Mouse (Mus musculus): ENCODE results near the gene Fam189a1. TPM values are rescaled to one million over a fixed set of nuclear protein-coding genes. Genes with fewer than 3 reads are reported as not detected.
A peak's percentile ranks its signal among the peaks of the same experiment; 100 is the strongest.

Gene Fam189a1
- polyA plus RNA-seq, 1 experiment: 45.7 TPM

DNA sequence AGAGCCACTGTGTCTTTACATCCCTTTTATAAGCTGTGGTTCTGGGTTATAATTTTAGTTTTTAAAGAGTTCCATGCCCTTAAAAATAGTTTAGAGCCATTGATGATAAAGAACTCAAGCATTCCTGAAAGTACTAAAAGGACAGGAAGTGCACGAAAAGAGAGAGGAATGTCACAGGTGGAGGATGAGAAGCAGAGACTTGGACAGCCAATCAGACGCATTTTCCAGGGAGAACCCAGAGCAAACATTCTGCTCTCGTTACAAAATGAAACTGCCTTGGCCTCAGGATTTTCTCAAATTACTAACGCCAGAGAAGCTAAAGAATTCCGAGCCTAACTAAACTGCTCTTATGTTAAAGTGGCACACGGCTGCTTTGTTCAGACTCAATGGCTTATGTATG, 197.3 kb downstream of the Fam189a1 start:
- DNase-seq (ENCODE audit: extremely low spot score in 1 of 2, low spot score in 1 of 2): no peak

DNA sequence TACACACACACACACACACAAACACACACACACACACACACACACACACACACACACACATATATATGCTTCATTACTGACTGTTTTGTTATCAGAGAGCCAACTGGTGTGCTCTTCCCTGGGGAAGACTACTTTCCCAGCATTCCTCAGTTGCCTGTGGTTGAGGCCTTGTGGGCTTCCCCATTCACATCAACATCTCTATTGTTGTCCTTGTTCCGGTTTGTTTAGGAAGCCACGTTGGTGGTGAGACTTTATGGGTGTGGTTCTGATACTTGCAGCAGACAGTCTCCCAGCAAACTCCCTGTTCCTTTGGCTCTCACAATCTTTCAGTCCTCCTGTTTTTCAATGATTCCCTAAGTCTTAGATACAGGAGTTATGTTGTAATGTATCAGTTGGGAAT, 204.2 kb downstream of the Fam189a1 start:
- DNase-seq (ENCODE audit: extremely low spot score in 1 of 2, low spot score in 1 of 2): no peak

DNA sequence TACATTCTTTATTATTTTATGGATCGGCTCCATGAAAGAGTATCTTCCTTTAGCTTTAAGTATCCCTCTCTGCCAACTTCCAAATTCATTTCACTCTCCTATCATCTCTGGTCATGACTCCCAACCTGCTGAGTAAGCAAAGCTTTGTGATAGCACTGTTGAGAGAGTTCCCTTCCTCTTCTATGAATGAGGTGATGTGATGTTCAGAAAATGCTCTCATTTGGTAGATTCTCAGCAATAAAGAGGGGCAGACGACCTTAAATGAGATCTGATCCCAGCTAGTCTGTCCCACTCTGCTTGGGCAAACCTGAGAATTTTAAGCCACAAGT, 205.6 kb downstream of the Fam189a1 start:
- no peak for DNase-seq (ENCODE audit: extremely low spot score in 1 of 2, low spot score in 1 of 2)

DNA sequence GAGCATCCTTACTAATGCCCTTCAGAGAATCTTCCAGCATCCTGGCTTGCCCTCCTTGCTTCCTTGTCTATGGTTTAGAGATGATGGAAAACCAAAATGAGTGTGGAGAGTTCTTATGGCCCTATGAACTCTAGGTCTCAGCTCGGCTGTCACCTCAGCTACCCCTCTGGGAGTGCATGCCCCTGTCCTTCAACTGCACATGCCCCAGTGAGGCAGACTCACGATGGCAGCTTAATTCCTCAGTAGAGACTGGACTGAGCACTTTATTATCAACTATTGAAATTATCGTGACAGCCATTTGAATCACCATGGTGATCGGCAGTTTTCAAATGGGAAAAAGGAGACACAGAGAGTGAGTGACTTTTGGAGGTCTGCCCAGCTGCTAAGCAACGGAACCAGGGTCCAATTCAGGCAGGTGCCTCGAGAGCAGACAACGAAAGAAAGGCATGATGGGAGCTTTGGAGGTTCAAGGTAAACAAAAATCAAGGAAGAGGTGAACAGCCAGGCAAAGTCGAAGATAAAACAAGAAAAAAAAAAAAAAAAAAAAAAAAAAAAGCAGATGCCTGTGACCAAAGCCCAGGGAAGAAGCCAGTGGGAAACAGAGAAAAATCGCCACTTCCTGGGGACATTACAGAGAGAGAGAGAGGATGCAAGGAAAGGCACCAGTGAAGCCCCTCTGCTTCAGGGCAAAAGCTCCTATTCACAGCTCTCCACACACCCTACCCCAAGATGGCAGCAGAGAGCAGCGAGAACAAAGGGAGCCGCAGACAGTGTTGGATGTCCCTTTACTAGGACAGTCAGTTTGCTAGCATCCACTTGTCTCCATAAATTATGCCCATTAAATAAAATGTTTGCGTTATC, 206.2 kb downstream of the Fam189a1 start:
- DNase-seq (ENCODE audit: extremely low spot score in 1 of 2, low spot score in 1 of 2): peak in 1 of 2 experiments; percentile 86

DNA sequence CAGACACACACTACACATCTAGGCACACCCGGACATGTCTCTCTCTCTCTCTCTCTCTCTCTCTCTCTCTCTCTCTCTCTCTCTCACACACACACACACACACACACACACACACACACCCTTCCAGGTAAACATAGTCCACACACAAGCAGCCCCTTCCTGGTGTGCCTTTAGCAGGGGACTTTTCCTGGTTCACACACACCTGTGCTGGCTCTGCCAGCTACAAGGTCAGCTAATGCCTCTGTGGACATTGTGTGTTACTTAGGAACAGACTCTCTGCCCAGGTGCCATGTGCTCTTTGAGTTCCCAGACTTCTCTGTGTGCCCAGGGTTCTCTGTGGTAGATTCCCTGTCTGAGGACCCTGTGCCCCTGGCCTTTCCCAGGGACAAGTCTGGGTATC, 206.9 kb downstream of the Fam189a1 start:
- no peak for DNase-seq (ENCODE audit: extremely low spot score in 1 of 2, low spot score in 1 of 2)

DNA sequence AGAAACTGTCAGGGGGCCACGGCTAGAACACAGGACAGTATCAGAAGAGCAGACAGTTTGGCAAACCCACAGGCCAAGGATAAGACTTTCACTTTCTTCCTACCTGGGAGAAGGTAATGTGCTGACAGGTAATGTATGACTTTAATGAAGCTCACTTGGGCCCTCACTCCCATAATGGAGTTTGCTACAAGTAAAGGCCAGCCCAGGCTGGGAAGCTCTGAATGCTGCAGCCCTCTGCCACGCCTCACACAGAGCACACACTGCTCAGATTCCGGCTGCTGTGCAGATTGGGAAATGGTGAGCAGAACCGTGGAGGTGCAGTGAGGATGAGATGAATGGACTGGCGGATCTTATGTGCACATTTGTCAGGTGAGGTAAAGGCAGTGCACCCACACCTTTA, 211.7 kb downstream of the Fam189a1 start:
- no peak for DNase-seq (ENCODE audit: extremely low spot score in 1 of 2, low spot score in 1 of 2)

DNA sequence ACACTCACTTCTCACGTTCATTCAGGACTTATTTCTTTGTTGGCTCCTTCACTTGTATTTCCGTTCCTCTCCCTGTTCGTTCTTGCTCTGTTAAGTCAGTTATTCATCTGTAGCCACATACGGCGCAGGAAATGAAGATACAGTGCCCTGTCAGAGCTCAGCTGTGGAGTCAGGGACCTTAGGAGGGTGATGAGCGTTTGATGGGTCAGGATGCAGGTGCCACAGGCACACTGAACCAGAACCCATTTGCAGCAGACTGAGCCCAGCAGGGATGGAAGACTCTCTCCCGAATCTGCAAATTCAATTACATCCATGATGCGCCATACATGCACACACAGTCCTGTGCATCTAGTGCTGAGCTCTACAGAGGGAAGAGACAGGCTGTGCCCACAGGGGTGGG, 212.2 kb downstream of the Fam189a1 start:
- DNase-seq (ENCODE audit: extremely low spot score in 1 of 2, low spot score in 1 of 2): no peak

DNA sequence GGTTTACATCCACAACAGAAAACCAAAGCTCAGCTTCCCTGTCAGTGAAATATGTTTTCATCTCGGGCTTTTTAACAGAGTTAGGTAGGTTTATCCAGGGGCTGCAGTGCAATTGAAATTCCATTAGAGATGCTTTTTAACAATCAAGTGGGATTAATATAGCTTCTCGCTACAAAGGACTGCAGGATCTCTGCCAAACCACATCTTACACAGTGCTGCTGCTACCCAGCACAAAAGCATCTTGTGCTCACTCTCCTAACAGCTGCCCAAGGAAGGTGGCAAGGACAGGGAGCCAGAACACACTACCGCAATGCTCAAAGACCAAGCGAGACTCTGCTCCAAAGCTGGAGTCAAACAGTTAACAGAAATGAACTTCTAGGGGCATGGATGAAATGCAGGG, 219.4 kb downstream of the Fam189a1 start:
- DNase-seq (ENCODE audit: extremely low spot score in 1 of 2, low spot score in 1 of 2): no peak

DNA sequence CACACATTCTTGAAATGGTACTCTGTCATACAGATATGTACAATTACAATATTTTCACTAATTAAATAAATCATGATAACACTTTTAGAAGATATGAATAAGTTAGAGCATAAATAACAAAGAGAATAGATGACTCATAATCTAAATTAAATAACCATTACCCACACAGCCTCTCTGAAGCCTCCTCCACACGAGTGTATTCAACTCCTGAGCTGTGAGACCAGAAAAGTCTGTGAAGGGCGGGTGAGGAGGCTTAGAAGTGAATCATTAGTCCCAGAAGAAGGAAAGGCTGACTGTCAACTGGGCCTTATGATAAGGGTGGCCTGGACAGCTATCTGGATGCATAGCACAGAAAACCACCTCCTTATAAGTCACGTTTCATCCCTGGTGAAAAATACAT, 222.3 kb downstream of the Fam189a1 start:
- peak in 1 of 2 experiments; percentile 48 for DNase-seq (ENCODE audit: extremely low spot score in 1 of 2, low spot score in 1 of 2)

DNA sequence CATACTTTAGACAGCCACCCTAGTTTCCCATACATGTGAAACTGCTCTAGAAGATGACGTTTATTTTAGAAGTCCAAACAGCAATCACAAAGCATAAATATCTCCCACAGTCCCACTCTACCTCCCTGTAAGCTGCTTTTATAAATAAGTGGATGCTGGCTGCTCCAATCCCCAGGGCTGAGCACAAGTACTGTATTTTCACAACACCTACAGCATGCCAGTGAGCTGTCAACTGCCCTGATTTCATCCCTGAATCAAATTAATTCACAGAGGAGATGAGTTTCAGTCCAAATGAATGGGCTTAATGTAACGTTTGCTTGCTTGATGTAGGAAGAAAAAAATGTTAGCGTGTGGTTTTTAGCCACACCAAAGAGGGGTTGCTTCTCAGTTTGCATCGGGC, 225.4 kb downstream of the Fam189a1 start:
- peak; percentile 26 to 42 for DNase-seq (ENCODE audit: extremely low spot score in 1 of 2, low spot score in 1 of 2)

DNA sequence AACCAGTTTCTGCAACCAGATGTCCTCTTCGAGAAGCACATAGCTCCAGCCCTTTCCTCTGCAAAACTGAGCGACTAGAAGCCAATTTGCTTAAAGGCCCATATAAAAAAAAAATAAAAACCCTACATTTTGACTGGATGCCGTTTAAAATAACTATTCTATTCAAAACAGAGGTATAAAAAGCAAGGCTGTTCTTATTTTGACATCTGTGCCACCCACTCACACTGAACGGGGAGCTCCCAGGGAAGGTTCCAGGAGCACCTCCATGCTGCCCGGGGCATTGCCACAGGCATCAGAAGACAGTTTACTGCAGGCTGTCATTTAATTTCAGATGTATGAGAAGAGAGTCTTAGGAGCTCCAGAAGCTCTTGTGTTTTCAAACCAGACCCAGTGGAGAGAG, 232.5 kb downstream of the Fam189a1 start:
- peak; percentile 56 to 57 for DNase-seq (ENCODE audit: extremely low spot score in 1 of 2, low spot score in 1 of 2)

DNA sequence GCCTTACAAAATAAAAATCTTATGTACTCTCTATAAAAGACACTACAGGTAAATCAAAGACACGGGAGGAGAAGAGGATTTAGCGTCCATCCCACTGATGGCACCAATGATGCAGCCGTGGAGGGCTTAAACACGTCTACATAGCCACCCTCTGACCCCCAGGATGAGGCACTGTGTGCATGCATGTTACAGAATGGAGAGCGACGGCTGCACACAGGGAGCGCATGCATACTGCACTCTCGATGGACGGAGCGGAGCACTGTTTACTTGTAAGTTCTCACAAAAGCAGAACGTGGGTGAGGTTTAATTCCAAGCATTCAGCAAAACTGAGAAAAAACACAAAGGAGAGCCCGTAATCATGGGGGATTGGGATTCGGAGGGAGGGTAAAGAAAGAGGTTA, 235.2 kb downstream of the Fam189a1 start:
- DNase-seq (ENCODE audit: extremely low spot score in 1 of 2, low spot score in 1 of 2): no peak

DNA sequence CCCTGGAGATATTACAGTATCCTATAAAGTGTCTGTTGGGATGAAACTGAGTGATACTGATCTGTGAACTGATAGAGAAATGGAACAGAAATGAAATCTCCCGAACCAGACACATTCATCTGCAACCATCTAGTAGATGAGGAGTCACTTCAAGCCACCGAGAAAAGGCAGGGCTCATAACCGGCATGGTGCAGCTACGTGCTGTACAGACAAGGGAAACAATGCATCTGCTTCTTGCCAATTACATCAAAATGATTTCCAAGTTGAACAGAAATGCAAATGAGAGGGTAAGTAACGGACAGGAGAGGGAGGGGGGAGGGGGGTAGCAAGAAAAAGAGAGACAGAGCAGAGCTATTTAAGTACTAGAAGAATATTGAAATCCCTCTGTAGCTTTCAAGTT, 235.6 kb downstream of the Fam189a1 start:
- no peak for DNase-seq (ENCODE audit: extremely low spot score in 1 of 2, low spot score in 1 of 2)

DNA sequence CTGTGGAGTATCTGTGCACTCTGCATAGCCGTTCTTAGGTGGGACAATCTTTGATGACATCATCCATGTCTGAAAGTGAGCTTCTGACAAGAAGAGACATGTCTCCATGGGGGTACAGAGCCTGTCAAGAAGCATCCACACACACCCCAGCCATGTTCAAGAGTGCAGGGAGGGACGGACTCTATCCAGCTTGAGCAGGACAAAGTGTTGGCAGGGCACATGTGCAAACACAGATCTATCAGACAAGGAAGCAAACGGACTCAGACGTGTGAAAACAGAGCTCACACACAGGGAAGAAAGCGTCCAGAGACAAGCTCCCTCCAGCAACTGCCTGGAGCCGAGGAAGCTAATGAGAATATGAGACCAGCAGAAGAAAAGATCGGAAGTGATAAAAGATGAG, 239.7 kb downstream of the Fam189a1 start:
- no peak for DNase-seq (ENCODE audit: extremely low spot score in 1 of 2, low spot score in 1 of 2)

DNA sequence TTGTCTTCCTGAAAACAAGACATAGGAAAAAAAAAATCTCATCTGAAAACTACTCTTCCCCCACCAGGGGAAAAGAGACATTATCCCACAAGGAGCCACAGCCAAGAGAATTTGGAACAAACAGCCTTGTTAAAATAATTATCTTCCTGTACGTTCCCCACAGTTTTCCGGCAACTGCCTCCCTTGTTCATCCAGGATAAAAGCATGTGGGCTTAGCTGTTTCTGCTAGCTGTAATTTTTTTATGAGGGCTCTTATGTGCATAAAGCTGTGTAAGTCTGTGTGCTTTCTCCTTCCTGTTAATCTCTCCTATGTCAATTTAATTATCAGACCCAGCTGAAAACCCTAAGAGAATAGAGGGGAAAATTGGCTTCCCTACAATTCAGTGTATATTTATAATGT, 241.2 kb downstream of the Fam189a1 start:
- DNase-seq (ENCODE audit: extremely low spot score in 1 of 2, low spot score in 1 of 2): peak in 1 of 2 experiments; percentile 39

DNA sequence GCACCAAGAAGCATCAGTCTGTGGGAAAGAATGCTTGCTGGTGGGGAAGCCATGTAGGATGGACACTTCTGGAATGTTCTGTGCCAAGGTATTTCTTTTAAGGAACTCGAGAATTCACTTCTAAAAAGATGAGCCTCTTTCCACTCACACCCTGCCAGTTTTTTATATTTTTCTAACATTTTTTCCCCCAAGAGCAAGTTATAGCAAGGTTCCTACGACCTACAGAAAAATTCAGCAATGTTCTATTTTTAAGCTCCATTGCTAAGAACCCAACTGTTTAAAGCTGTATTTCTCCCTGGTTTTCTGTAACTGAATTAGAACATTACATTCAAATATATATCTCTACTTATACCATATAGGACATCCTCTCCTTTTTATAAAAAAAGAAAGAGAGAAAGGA, 244.4 kb downstream of the Fam189a1 start:
- DNase-seq (ENCODE audit: extremely low spot score in 1 of 2, low spot score in 1 of 2): peak in 1 of 2 experiments; percentile 26

DNA sequence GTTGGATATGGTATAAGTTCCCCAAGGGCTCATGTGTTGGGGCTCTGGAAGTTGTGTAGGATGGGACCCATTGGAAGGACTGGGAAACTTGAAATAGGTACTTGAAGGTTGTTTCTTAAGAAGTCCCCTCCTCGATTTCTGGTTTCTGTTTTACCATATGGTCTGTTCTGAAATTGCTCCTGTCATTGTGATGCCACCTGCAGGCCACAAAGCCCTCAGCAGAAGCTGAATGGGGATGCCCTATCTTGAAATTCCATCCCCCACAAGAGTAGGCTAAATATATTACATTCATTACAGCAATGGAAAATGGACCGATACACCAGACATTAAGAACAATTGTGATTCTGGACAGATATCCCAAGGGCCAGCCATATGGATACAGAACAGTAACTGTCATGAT, 246.2 kb downstream of the Fam189a1 start:
- DNase-seq (ENCODE audit: extremely low spot score in 1 of 2, low spot score in 1 of 2): no peak

DNA sequence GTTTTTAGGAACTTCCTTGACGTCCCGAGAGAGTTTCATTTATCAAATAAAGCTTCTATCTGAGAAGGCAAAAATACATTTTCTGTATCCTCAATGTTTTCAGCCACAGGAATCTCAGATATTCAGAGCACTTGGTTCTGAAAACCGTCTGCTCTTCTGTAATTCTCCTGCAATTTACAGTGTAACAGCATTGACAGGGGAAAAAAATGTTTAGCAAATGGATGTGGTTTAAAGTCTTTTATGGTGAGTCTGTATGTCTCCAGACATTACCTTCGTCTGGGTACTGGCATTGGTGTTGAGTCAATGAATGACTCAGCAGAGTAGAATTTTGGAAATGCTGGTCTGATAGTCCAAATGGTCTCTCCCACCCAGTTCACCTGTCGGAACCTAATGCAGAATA, 249.4 kb downstream of the Fam189a1 start:
- DNase-seq (ENCODE audit: extremely low spot score in 1 of 2, low spot score in 1 of 2): no peak

DNA sequence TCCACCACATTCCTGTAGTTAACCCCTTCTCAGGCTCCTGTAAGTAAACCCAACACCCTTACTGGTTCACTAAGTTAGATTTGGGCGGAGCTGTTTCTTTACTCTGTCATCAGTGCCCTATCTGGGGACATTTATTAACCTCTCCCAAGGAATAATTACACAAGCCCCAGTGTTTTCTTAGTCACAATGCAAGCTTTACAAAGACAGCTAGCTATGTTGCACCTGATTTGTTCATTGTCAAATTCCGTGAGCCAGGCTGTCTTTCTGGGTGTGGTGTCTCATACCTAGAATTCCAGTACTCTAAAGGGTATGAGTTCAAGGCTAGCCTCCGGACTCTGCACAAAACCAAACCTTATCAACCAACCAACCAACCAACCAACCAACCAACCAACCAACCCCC, 250.9 kb downstream of the Fam189a1 start:
- DNase-seq (ENCODE audit: extremely low spot score in 1 of 2, low spot score in 1 of 2): no peak

DNA sequence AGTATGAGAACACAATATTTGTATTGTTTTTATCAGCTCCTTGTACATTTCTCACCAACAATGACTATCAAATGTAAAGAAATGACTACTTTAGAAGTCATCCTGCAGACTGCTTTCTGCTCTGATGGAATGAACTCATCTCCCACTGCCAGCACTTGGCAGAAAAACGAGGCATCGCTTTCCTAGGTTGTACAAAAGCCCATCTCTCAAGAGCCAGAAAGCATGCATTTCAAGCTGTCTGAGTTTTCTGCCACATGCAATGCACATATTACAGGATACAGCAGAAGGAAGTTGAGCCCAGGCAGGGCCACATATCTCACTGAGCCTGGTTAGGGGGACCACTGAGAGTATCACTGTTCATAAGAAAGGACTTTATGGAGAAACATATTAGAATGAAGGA, 256.1 kb downstream of the Fam189a1 start:
- DNase-seq (ENCODE audit: extremely low spot score in 1 of 2, low spot score in 1 of 2): no peak

DNA sequence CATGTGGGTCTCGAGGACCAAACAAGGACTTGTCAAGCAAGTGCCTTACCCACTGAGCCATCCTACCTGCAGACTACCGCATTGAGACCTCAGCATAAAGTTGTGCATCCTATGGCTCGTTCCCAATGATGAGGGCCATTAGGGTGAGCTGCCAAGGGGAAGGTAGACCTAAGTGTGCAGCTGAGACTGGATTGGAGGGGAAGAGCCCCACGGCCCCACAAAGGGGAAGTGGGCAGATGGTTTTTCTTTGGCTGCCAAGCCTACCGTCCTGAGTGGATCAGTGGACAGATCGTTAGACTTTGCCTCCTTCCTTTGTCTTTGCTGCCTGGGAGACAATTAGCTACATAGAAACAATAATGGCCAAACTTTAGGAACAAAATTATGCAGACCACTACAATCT, 259.8 kb downstream of the Fam189a1 start:
- DNase-seq (ENCODE audit: extremely low spot score in 1 of 2, low spot score in 1 of 2): no peak

DNA sequence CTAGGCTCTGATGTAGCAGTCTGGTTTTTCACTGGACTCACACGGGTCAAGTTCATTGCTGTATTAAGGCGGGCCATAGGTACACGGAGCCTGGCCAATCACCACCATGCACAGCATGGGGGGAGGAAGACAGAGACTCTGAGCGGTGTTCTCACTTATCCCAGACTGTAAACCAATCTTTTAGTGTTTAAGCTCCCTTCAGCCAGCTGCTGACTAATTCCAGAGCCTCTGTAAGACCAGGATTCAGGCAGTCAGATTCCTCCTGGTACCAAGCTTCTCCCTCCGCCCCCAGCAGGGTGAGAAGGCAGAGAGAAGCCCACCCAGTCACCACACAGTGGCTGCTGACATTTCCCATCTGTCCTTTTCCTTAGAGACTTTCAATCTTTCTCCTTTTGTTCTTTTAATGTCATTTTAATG, 260.7 kb downstream of the Fam189a1 start:
- DNase-seq (ENCODE audit: extremely low spot score in 1 of 2, low spot score in 1 of 2): peak in 1 of 2 experiments; percentile 28

DNA sequence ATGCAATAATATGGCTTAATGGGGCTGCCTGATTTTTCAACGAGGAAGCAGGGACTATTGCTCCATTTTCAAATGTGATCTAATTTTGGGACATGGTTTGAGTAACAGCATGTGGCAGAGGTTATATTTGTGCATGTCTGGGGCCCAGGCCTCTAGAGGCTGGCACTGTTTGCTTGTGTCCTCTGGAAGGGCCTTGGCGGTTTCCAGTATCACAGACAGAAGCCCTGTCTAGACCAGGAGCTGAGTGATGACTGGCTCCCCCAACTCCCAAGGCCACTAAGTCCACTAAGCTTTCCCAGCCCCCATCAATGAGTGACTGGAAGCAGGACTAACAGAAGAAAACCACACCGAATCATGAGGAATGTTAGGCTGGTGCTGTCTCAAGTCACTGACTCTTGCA, 265.2 kb downstream of the Fam189a1 start:
- no peak for DNase-seq (ENCODE audit: extremely low spot score in 1 of 2, low spot score in 1 of 2)

Data from frontal cortex, adult 2 months (tissue).